Mouse (Mus musculus): Measurements from ENCODE around the gene Leng1. TPM values are rescaled to one million over a fixed set of nuclear protein-coding genes. Genes with fewer than 3 reads are reported as not detected.
A peak's percentile ranks its signal among the peaks of the same experiment; 100 is the strongest.

The Leng1 gene
- polyA plus RNA-seq, 2 experiments, result 3.3 to 4.3 TPM

- Histone ChIP-seq H3K9me3 (ENCODE audit: control insufficient read depth, low read length) (no peaks in the 10 kb centered on the region), H3K4me3 (ENCODE audit: insufficient read depth in 1 of 2, low read depth in 2 of 2, low read length in 2 of 2) (no peak overlapping the region), H3K36me3 (replicated peaks; ENCODE audit: control insufficient read depth, insufficient read depth, low read depth) (peaks cover 92% of the 10 kb centered on the region), H3K4me2 (ENCODE audit: low read depth) (no peak overlapping the region), H3K4me1 (replicated peaks; ENCODE audit: control insufficient read depth in 2 of 2, insufficient read depth in 2 of 2, low read length in 1 of 2) (peaks cover 0 to 1% of the 10 kb centered on the region in 2 experiments; a peak in 1 of 4 replicates), H3K9ac (replicated peaks) (no peak overlapping the region), H3K27ac (no peak overlapping the region), H3K27me3 (ENCODE audit: control insufficient read depth, insufficient read depth, low read length) (no peaks in the 10 kb centered on the region)
- DNase-seq (ENCODE audit: low read depth in 3 of 3, low spot score in 3 of 3) (no peak), ATAC-seq (ENCODE audit: insufficient read depth) (no peak)
- TF ChIP-seq CTCF (IDR thresholded peaks at IDR 0.05; ENCODE audit: low read depth) (no peak), EP300 (IDR thresholded peaks at IDR 0.05; ENCODE audit: low read depth) (no peak)
- 88% methylated on average over 14 of the region's 14 CpGs for WGBS (ENCODE audit: insufficient replicate concordance)
Measured at GRCm38 (mm10) chr7:3658578-3658977, 7.1 kb downstream of the Leng1 start.

- no peak overlapping the region for H3K4me2 ChIP-seq (ENCODE audit: low read depth)
- H3K9ac ChIP-seq (replicated peaks), result no peak overlapping the region
- peaks cover 98% of the 10 kb centered on the region for H3K36me3 ChIP-seq (replicated peaks; ENCODE audit: control insufficient read depth, insufficient read depth, low read depth)
- no peaks in the 10 kb centered on the region for H3K27me3 ChIP-seq (ENCODE audit: control insufficient read depth, insufficient read depth, low read length)
- ATAC-seq (ENCODE audit: insufficient read depth) (no peak), DNase-seq (ENCODE audit: low read depth in 3 of 3, low spot score in 3 of 3) (no peak)
- no peak overlapping the region for H3K4me3 ChIP-seq (ENCODE audit: insufficient read depth in 1 of 2, low read depth in 2 of 2, low read length in 2 of 2)
- TF ChIP-seq EP300 (IDR thresholded peaks at IDR 0.05; ENCODE audit: low read depth) (no peak), CTCF (IDR thresholded peaks at IDR 0.05; ENCODE audit: low read depth) (no peak)
- 82% methylated on average over 4 of the region's 4 CpGs for WGBS (ENCODE audit: insufficient replicate concordance)
- no peaks in the 10 kb centered on the region for H3K9me3 ChIP-seq (ENCODE audit: control insufficient read depth, low read length)
- no peaks in the 10 kb centered on the region for H3K4me1 ChIP-seq (replicated peaks; ENCODE audit: control insufficient read depth in 2 of 2, insufficient read depth in 2 of 2, low read length in 1 of 2)
- no peak overlapping the region for H3K27ac ChIP-seq
Measured at GRCm38 (mm10) chr7:3656966-3657365, 8.7 kb downstream of the Leng1 start.

- DNase-seq (ENCODE audit: low read depth in 3 of 3, low spot score in 3 of 3) (no peak), ATAC-seq (ENCODE audit: insufficient read depth) (no peak)
- 41% methylated on average over 4 of the region's 4 CpGs for WGBS (ENCODE audit: insufficient replicate concordance)
- Histone ChIP-seq H3K27ac (peak overlapping the region; percentile 13; the same call in 1 of the 2 replicates), H3K9me3 (ENCODE audit: control insufficient read depth, low read length) (no peaks in the 10 kb centered on the region), H3K27me3 (ENCODE audit: control insufficient read depth, insufficient read depth, low read length) (no peaks in the 10 kb centered on the region), H3K4me3 (ENCODE audit: insufficient read depth in 1 of 2, low read depth in 2 of 2, low read length in 2 of 2) (peak overlapping the region; percentile 86 to 89), H3K4me2 (ENCODE audit: low read depth) (peak overlapping the region; percentile 93), H3K36me3 (replicated peaks; ENCODE audit: control insufficient read depth, insufficient read depth, low read depth) (peaks cover 25% of the 10 kb centered on the region), H3K4me1 (replicated peaks; ENCODE audit: control insufficient read depth in 2 of 2, insufficient read depth in 2 of 2, low read length in 1 of 2) (peaks cover 20 to 25% of the 10 kb centered on the region in 2 experiments), H3K9ac (replicated peaks) (peak overlapping the region; percentile 98)
- TF ChIP-seq EP300 (IDR thresholded peaks at IDR 0.05; ENCODE audit: low read depth), result no peak
- no peak for TF ChIP-seq CTCF (IDR thresholded peaks at IDR 0.05; ENCODE audit: low read depth)
Measured at GRCm38 (mm10) chr7:3646641-3647040, 19.0 kb downstream of the Leng1 start.

- H3K36me3 ChIP-seq (replicated peaks; ENCODE audit: control insufficient read depth, insufficient read depth, low read depth), result peaks cover 23% of the 10 kb centered on the region
Measured at GRCm38 (mm10) chr7:3646188-3646587, 19.5 kb downstream of the Leng1 start.

GRCm38 (mm10) chr7:3645488-3646025, 20.1 kb downstream of the Leng1 start:
- ATAC-seq (ENCODE audit: insufficient read depth) (no peak), DNase-seq (ENCODE audit: low read depth in 3 of 3, low spot score in 3 of 3) (no peak)
- Histone ChIP-seq H3K36me3 (replicated peaks; ENCODE audit: control insufficient read depth, insufficient read depth, low read depth) (peaks cover 22% of the 10 kb centered on the region), H3K27ac (peak overlapping the region; percentile 93), H3K4me2 (ENCODE audit: low read depth) (peak overlapping the region; percentile 93), H3K27me3 (ENCODE audit: control insufficient read depth, insufficient read depth, low read length) (no peaks in the 10 kb centered on the region), H3K4me3 (ENCODE audit: insufficient read depth in 1 of 2, low read depth in 2 of 2, low read length in 2 of 2) (peak overlapping the region; percentile 86 to 89), H3K9ac (replicated peaks) (peak overlapping the region; percentile 98), H3K4me1 (replicated peaks; ENCODE audit: control insufficient read depth in 2 of 2, insufficient read depth in 2 of 2, low read length in 1 of 2) (peaks cover 20 to 25% of the 10 kb centered on the region in 2 experiments), H3K9me3 (ENCODE audit: control insufficient read depth, low read length) (no peaks in the 10 kb centered on the region)
- WGBS (ENCODE audit: insufficient replicate concordance), result under 1% methylated on average over 53 of the region's 58 CpGs
- TF ChIP-seq CTCF (IDR thresholded peaks at IDR 0.05; ENCODE audit: low read depth) (no peak), EP300 (IDR thresholded peaks at IDR 0.05; ENCODE audit: low read depth) (no peak)

More at GRCm38 (mm10) chr7:3646188-3646587, 19.5 kb downstream of the Leng1 start:
- TF ChIP-seq EP300 (IDR thresholded peaks at IDR 0.05; ENCODE audit: low read depth) (no peak), CTCF (IDR thresholded peaks at IDR 0.05; ENCODE audit: low read depth) (no peak)
- no peak for DNase-seq (ENCODE audit: low read depth in 3 of 3, low spot score in 3 of 3)
- no peak for ATAC-seq (ENCODE audit: insufficient read depth)
- H3K27me3 ChIP-seq (ENCODE audit: control insufficient read depth, insufficient read depth, low read length), result no peaks in the 10 kb centered on the region
- H3K4me3 ChIP-seq (ENCODE audit: insufficient read depth in 1 of 2, low read depth in 2 of 2, low read length in 2 of 2), result peak overlapping the region; percentile 86 to 89
- H3K4me2 ChIP-seq (ENCODE audit: low read depth), result peak overlapping the region; percentile 93
- H3K9me3 ChIP-seq (ENCODE audit: control insufficient read depth, low read length), result no peaks in the 10 kb centered on the region
- H3K27ac ChIP-seq, result peak overlapping the region; percentile 93
- peak overlapping the region; percentile 98 for H3K9ac ChIP-seq (replicated peaks)
- WGBS (ENCODE audit: insufficient replicate concordance), result 10% methylated on average over 9 of the region's 9 CpGs
- H3K4me1 ChIP-seq (replicated peaks; ENCODE audit: control insufficient read depth in 2 of 2, insufficient read depth in 2 of 2, low read length in 1 of 2), result peaks cover 20 to 25% of the 10 kb centered on the region in 2 experiments
